Mouse (Mus musculus) testis, adult 2 months (tissue): ENCODE results near the gene Mink1.

Experiments
- CTCF ChIP-seq: fragments of 200-500 bp; IDR thresholded peaks from 2 replicates; pipeline ENCODE4 v1.5.1; 2012; ENCODE audit warnings: low read depth, mild to moderate bottlenecking, inconsistent platforms, low read length, moderate library complexity; ENCODE audit not compliant: control insufficient read depth, insufficient read depth, insufficient replicate concordance
- POLR2A ChIP-seq: fragments of 200-500 bp; IDR thresholded peaks from 2 replicates; pipeline ENCODE4 v1.6.1; 2012; ENCODE audit warnings: low read depth, mild to moderate bottlenecking, inconsistent platforms, low read length, moderate library complexity; ENCODE audit not compliant: control insufficient read depth

- no peak for TF ChIP-seq CTCF
- TF ChIP-seq POLR2A, result no peak
Measured at GRCm38 (mm10) chr11:70578962-70579361, 16.3 kb downstream of the Mink1 start.
